Mouse (Mus musculus) spleen, postnatal 36 days (tissue): ENCODE data around the gene Tal1.
A peak's percentile ranks its signal among the peaks of the same experiment; 100 is the strongest.

ENCODE experiments used
- DNase-seq, 2 experiments: peaks; one replicate each; pipeline ENCODE4 v3.0.0; 2022; ENCODE audit warnings: low spot score in 2 of 2, mixed read lengths in 1 of 2

Gene Tal1

DNA sequence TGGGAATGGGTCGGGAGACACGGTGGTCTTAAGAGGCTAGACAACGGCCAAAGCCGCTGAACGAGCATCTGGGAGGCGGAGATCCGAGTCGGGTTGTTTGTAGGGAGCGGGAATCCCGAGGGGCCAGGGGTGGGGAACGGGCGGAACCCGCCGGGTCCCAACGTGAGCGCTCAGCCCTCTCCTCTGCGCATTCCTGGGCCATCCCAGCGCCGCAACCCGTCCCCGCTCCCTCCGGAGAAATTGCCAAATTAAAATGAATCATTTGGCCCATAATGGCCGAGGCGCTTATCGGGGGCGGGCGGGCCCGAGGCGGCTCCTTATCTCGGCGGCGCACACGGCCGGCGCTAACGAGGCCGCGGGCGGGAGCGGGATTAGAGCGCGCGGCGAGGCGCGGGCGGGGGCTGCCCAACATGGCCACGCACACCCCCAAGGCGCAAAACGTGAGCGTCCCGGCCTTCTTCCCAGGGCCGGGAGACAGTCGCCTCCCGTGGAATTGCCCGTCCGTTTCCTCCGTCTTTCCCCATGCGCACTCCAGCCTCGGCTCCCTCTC is at the start of gene Tal1:
Gene Tal1, plus strand, starts transcription at position 56 of the 550 bp plus-strand sequence.
- DNase-seq: peak; percentile 54 to 73

DNA sequence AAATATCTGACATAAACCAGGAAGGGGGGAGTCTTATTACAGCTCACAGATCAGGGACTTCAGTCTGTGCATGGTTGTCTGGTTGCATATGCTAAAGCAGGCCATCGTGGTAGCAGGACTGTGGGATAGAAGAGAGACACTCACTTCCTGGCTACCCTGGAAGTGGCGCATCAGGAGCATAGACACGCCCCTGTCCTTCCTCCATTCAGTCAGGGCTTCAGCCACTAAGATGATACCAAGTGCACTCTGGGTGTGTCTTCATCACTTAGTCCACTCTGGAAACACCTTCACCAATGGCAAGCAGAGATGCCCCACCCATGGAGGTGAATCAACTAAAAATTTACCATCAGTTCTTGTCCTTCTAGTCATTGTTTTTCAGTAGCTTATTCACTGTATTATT is 42.0 kb upstream of the Tal1 start:
- DNase-seq: no peak

DNA sequence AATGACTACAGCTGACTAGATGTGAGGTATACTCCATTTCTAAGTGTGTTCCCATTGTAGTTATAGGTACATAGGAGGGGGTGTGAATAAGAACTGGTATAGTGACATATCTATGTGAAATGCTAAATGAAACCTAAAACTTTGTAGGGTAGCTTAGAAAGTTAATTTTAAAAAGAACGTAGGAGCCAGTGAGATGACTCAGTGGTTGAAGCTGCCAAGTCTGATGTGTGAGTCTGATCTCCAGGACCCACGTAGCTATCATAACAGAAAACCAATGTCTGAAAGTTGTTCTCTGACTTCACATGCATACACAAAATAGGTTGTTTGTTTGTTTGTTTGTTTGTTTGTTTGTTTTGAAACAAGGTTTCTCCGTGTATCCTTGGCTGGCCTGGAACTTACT is 36.2 kb upstream of the Tal1 start:
- no peak for DNase-seq

GRCm38 (mm10) chr4:115035043-115035442 is 21.2 kb upstream of the Tal1 start:
- no peak for DNase-seq

DNA sequence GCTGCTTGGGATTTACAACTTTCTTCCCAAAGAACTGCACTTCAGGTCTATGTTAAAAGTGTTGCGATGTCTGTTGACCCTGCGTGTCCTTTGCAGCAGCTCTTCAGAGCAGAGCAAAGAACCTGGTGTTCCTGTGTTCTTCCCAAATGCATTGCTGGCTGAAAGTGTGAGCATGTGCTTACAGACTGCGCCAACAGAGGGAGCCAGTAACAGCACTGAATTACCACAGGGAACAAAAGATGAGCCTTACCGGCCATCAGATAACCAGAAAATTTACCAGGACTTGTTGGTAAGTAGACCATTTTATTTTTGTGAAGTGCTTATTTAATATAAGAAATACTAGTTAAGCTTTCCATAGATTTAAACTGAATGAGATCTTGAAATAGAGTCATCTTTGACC is 18.0 kb upstream of the Tal1 start:
- no peak for DNase-seq

DNA sequence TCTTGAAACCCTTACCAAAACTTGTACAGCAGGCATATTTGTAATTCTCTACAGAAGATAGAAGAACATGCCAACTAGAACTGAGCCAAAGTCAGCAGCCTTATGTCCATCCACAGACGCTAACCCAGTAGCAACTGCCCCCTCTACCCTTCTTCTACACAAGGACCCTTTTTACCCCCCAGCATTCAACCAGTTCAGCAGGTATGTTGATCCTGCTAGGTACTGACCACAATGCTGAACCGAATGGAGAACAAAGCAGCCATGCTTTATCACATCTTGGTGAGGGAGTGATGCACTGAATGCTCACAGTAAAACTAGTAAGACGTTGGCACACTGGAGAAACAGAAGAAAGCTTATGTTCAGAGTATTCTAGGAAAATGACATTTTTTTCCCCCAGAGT is 10.6 kb upstream of the Tal1 start:
- no peak for DNase-seq

DNA sequence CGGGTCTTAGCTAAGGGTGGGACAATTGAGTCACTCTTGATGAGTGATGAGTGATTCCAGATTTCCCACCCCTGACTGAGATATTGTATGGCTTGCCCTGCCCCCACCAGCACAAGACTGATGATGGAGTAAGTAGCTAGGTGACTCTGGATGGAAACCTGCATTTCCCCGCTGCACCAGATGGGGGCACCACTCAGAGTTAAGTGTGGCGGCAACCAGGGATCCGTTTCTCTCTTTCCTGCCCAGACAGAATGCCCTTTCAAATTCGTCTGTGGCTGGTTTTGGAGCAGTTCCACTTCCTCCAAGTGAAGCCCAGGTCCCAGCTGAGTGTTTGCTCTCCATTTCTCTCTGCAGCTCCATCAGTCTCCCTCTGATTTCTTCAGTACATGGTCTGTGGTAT is 8.5 kb upstream of the Tal1 start:
- peak; percentile 55 to 72 for DNase-seq

DNA sequence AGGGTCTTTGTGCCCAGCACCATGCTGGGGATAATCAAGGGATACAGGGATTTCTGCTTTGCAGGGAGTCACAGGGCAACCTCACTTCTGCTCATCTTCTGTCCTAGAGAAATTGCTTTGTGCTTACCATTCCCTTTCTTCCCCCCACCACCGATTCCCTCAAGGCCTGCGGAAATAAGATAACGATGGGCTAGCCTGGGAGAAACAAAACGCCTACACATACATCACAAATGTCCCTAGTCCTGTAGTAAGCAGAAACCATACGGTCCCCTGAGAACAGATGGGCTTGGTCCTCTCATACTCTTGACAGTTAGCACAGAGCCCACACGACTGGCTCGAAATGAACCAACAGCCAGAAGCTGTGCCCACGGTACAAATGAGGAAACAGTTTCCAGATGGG is 8.0 kb upstream of the Tal1 start:
- peak in 1 of 2 experiments; percentile 58 for DNase-seq

DNA sequence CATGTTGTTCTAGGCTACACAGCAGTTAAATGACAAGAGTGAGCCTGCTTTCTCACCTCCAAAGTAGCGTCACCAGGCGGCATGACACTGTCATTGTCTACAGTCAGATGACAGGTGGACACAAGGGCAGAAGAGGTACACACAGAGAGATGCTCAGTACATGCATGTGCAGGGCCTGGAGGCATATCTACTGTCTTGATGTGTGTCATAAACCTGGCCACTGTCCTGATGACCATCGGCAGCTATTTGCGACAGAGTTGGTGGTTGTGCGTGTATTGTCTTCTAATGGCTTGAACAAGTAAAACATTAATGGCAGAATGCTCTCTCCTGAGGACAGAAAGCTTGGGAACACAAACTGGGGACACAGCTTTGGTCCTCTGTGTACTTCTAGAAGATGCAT is 5.0 kb upstream of the Tal1 start:
- no peak for DNase-seq

DNA sequence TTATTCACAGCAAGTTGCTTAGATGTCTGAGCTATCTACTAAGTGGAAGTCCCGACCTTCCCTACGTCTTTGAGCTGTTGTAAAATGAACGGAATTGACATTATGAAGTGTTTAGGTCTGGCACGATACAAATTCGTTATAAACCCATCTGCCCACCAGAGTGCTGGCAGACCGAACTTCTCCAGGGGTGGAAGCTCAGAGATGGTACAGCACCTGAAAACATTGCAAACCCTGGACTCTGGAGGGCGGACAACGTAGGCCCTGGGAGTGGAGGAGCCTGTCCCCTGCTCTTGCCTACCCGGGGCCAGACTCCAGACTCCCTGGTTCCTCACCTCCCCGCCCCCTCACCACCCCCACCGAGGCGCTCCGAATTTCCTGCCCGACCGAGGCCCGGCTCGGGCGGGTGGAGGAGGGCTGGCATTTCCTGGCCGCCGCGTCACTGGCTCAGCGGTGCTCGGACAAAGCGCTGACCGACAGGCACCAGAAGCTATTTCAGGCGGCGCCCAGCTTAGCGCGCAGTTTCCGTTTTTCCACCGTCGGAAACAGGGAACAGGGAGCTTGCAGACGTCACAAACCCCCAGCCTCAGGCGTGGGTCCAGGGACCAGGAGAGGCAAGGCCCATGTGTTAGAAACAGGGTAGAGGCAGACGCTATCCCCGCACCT is 3.8 kb upstream of the Tal1 start:
- peak; percentile 23 to 30 for DNase-seq

- DNase-seq: no peak
Measured at GRCm38 (mm10) chr4:115055044-115055443, 1.2 kb upstream of the Tal1 start.

GRCm38 (mm10) chr4:115055691-115056090 is 535 bp upstream of the Tal1 start:
- DNase-seq: no peak

- peak; percentile 15 to 39 for DNase-seq
Measured at GRCm38 (mm10) chr4:115056921-115057673, 871 bp downstream of the Tal1 start.

DNA sequence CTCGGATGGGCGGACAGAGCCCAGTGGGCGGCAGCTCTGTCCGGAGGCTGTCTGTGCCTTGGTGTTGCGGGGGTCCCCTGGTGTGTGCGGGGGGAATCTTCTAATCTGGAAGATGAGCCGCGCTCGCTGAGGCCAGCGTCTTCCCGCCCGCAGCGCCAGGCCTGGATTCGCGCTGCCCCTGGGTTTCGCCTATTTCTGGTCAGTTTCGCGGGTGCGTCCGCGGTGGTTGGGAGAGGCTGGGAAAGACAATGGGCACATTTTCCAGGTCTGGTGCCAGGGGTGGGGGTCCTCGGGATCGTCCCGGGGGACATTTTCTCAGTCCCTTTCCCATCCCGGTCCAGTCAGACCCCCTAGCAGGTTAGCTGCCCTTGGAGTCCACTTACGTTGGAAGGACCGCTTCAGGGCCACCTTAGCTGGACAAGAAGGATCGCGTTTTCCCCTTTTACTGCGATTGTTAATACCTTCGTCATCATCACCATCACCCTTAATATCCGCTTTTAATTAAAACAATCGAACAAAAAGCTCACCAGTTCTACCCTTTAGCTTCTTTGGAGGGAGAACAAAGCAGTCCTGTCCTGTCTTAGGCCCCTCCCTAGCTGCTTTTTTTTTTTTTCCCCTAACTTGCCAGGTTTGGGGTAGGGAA is 1.6 kb downstream of the Tal1 start:
- no peak for DNase-seq

DNA sequence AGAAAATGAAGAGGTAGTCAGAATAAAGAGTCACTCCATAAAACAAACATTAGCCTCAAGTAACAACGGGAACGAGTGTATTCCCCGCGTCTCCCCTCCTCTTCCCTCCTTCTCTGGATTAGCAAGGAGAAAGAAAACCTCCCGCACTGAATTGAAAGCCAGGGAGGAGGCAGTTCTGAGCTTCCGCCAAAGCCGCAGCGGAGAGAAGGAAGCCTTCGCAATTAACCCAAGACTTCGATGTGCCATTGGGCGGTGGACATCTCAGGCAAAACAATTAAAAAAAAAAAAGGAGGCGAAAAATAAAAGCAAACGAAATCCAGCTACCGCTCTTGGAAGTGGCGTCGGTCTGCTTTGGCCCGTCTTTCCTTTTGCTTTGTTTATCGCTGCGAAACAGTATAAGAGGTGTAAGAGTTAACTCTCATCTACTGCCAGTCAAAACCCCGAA is 2.1 kb downstream of the Tal1 start:
- peak in 1 of 2 experiments; percentile 14 for DNase-seq

DNA sequence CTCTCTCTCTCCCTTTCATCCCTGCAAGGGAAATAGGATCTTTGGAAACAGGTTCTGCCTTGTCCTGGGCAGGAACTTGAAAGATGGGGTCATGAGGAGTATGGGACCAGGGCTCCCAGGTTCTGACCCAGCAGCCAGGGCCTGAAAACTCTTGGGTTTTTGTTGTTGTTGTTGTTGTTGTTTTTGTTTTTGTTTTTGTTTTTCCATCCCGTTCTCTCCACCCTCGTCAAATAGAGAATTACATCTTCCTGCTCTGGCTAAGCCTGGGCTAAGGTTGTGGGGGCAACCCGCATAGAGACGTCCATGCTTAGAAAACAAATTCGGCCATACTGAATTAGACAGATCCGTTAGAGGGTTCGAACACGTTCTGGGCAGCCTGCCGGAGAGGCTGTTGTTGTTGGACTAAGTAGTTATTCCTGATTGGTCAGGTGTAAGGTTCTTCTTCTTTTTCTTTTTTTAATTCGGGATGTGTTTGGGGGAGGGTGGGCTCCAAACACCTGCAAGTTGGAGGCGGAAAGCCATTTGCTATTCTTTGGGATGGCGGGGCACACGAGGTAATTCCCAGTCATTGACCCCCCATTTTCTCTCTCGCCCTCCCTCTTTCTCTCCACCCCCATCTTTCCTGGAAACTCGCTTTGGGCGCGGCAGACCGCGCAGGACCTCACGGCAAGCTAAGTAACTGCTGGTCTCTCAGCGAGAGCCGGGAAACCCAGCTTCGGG is 2.8 kb downstream of the Tal1 start:
- peak; percentile 22 to 38 for DNase-seq

- DNase-seq: no peak
Measured at GRCm38 (mm10) chr4:115059871-115060270, 3.6 kb downstream of the Tal1 start.

- no peak for DNase-seq
Measured at GRCm38 (mm10) chr4:115060753-115061152, 4.5 kb downstream of the Tal1 start.

- DNase-seq: no peak
Measured at GRCm38 (mm10) chr4:115062540-115062874, 6.3 kb downstream of the Tal1 start.

DNA sequence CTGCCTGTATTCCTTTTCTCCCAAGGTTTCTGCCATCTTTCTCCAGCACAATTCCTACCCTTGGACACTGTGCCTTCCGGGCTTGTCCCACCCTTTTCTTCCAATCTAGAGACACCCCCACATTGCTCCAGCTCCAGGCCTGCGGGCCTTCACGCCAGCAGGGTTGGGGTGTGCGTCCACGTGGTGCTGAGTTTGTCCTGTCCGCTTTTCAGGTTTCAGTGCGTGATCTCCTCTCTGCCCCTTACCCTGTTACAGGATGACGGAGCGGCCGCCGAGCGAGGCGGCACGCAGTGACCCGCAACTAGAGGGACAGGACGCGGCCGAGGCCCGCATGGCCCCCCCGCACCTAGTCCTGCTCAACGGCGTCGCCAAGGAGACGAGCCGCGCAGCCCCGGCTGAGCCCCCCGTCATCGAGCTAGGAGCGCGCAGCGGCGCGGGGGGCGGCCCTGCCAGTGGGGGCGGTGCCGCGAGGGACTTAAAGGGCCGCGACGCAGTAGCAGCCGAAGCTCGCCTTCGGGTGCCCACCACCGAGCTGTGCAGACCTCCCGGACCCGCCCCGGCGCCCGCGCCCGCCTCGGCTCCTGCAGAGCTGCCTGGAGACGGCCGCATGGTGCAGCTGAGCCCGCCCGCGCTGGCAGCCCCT is 6.8 kb downstream of the Tal1 start:
- DNase-seq: no peak

GRCm38 (mm10) chr4:115063518-115064239 is 7.5 kb downstream of the Tal1 start:
- no peak for DNase-seq
